Mouse (Mus musculus) heart, embryonic 12.5 days (tissue): ENCODE data around the gene Gm17087. TPM values are rescaled to one million over a fixed set of nuclear protein-coding genes. Genes with fewer than 3 reads are reported as not detected.

Experiments used
- ATAC-seq: fragments of 200-750 bp; cut with Nextera tagmentation; 2 replicates; pipeline ENCODE4 v1.8.0; 2017; ENCODE audit warnings: moderate TSS enrichment, moderate library complexity; ENCODE audit not compliant: insufficient number of reproducible peaks, low FRiP score
- H3K27ac ChIP-seq: fragments of 300-500 bp; sonication (generic); 2 replicates; pipeline ENCODE4 v1.5.1; 2016; ENCODE audit warnings: mild to moderate bottlenecking, moderate library complexity; ENCODE audit not compliant: poor library complexity, severe bottlenecking
- H3K27me3 ChIP-seq: fragments of 300-500 bp; sonication (generic); replicated peaks from 2 replicates; pipeline ENCODE4 v1.6.1; 2016; ENCODE audit warnings: mild to moderate bottlenecking, moderate library complexity
- H3K36me3 ChIP-seq: fragments of 300-500 bp; sonication (generic); 2 replicates; pipeline ENCODE4 v1.6.1; 2016; ENCODE audit warnings: mild to moderate bottlenecking, moderate library complexity
- H3K4me1 ChIP-seq: fragments of 300-500 bp; sonication (generic); replicated peaks from 2 replicates; pipeline ENCODE4 v1.6.1; 2016; ENCODE audit warnings: mild to moderate bottlenecking
- H3K4me2 ChIP-seq: fragments of 300-500 bp; sonication (generic); 2 replicates; pipeline ENCODE4 v1.6.1; 2016; ENCODE audit warnings: mild to moderate bottlenecking, moderate library complexity
- H3K4me3 ChIP-seq: fragments of 300-500 bp; sonication (generic); 2 replicates; pipeline ENCODE4 v1.5.1; 2016; ENCODE audit warnings: mild to moderate bottlenecking
- H3K9ac ChIP-seq: fragments of 300-500 bp; sonication (generic); 2 replicates; pipeline ENCODE4 v1.6.1; 2016; ENCODE audit warnings: mild to moderate bottlenecking, moderate library complexity
- H3K9me3 ChIP-seq: fragments of 300-500 bp; sonication (generic); replicated peaks from 2 replicates; pipeline ENCODE4 v1.6.1; 2016; ENCODE audit warnings: mild to moderate bottlenecking, moderate library complexity
- WGBS: fragments of 180-500 bp; shearing (Covaris S2); methylation state at CpG from one replicate; pipeline ENCODE4 v1.1.7; 2016; 5-methylcytosine and 5-hydroxymethylcytosine counted together
- polyA plus RNA-seq: library from polyadenylated mRNA; unstranded; fragments of >200 nt; fragmentation: Nextera tagmentation; extraction: Ambion mirVana; gene quantifications from 2 replicates; pipeline ENCODE4 v1.2.1, GENCODE M21; 2016

The Gm17087 gene
- polyA plus RNA-seq, 1 experiment from 2014 or later: not detected

DNA sequence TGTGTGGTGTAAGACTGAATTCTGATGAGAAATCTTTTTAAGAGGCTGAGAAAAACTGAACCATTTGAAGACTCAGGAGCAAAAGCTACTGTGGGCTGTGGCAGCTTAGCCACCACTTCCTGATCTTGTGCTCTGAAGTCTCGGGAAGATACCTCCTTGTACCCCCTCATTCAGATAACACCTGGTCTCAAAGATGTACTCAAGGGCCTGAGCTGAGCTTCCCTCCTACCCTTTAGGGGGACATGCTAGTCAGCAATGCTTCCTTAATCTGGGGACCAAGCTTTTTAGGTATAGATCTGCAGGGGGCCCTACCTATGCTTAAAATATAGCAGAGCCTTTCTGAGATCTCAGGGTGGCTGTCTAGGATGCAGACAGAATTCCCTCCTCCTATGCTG lies 3.9 kb downstream of the Gm17087 start:
- no peak overlapping the region for H3K9ac ChIP-seq
- peaks cover 3% of the 10 kb centered on the region for H3K27me3 ChIP-seq
- no peak overlapping the region for H3K4me3 ChIP-seq
- H3K36me3 ChIP-seq: no peaks in the 10 kb centered on the region
- ATAC-seq: no peak
- H3K4me2 ChIP-seq: no peak overlapping the region
- H3K4me1 ChIP-seq: no peaks in the 10 kb centered on the region
- WGBS: 48% methylated on average over 1 of the region's 1 CpGs
- H3K27ac ChIP-seq: no peak overlapping the region
- no peaks in the 10 kb centered on the region for H3K9me3 ChIP-seq

DNA sequence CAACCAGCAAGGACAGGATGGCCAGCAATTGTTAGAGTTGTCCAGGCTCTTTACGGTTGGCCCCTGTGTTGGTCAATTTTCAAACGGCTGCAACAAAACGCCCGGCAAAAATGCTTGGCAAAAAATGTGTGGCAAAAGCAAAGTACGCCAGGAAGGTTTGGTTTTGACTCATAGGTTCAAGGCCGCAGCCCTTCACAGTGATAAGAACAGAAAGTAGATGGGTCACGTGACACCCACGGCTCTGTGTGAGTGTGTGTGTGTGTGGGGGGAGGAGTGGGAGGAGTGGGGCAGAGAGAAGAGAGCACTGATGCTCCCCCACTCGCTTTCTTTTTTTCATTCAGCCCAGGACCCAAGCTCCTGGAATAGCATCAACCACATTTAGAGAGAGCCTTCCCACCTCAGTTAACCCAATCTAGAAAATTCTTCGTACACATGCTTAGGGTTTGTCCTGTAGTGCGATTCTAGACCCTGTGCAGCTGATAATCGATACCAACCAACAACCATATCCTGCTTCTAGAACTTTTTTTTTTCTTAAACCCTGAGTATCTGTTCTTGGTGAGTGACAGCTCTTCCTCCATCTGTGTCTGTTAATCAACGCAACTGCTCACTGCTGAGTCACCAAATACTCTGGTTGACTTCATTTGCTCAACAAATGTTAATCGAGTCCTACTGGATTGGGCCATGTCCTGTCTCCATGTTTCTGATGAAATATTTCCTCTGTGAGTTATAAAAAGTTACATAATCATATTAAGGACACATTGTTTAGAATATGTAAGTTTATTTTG lies 4.5 kb downstream of the Gm17087 start:
- ATAC-seq: no peak
- 75% methylated on average over 14 of the region's 14 CpGs for WGBS

DNA sequence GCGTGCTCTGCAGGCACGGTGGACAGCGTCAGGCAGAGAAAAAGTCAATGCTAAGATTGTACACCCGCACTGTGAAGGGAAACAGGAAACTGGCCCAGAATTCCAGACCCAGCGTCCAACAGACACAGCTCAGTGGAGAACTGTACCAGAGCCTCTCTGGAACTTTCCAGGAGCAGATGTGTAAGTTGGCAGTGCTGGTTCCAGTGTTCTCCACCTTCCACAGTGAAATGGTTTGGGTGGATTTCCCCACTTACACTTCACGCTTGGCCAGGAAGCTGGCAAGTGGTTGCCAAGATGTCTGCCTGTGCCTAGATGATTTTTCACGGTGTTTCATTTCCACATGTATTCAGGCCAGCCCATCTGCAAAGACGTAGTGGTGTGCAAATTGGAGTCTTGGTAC lies 8.8 kb downstream of the Gm17087 start:
- ATAC-seq: no peak
- Histone ChIP-seq H3K4me3 (no peak overlapping the region), H3K9ac (no peak overlapping the region)

More for the DNA sequence above, 4.5 kb downstream of the Gm17087 start:
- Histone ChIP-seq H3K4me1 (no peaks in the 10 kb centered on the region), H3K9me3 (no peaks in the 10 kb centered on the region), H3K36me3 (no peaks in the 10 kb centered on the region), H3K4me3 (no peak overlapping the region), H3K27ac (no peak overlapping the region), H3K9ac (no peak overlapping the region), H3K4me2 (no peak overlapping the region), H3K27me3 (peaks cover 3% of the 10 kb centered on the region)

DNA sequence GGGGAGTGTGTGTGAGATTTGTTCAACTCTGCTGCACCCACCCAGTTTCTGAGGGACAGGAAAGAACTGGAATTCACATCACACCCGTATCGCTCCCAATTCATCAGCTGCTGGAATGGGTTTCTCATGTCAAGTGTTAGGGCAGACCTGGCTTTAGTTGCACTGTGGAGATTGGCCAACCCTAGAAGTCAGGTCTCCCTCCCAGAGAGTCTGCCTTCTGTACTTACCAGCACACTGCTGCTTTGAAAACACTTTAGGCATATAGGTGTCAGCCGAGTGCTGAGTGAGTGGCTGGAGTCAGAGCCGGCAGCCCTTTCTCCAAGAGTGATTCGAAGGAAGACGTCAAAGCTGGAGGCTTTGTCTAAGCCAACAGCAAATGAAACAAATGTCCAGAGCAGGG lies 10.5 kb downstream of the Gm17087 start:
- Histone ChIP-seq H3K27ac (peak overlapping the region; percentile 29; the same call in 1 of the 2 replicates), H3K27me3 (no peaks in the 10 kb centered on the region), H3K9me3 (peaks cover 5% of the 10 kb centered on the region; the same call in 1 of the 2 replicates), H3K4me3 (no peak overlapping the region), H3K36me3 (no peaks in the 10 kb centered on the region), H3K4me2 (peak overlapping the region; percentile 4; the same call in 1 of the 2 replicates), H3K9ac (no peak overlapping the region), H3K4me1 (peaks cover 33% of the 10 kb centered on the region)
- 39% methylated on average over 6 of the region's 6 CpGs for WGBS
- no peak for ATAC-seq

More for the DNA sequence above, 8.8 kb downstream of the Gm17087 start:
- Histone ChIP-seq H3K27me3 (no peaks in the 10 kb centered on the region), H3K4me2 (no peak overlapping the region), H3K27ac (no peak overlapping the region), H3K9me3 (peaks cover 5% of the 10 kb centered on the region; the same call in 1 of the 2 replicates), H3K36me3 (no peaks in the 10 kb centered on the region), H3K4me1 (peaks cover 22% of the 10 kb centered on the region)
- 68% methylated on average over 8 of the region's 8 CpGs for WGBS

DNA sequence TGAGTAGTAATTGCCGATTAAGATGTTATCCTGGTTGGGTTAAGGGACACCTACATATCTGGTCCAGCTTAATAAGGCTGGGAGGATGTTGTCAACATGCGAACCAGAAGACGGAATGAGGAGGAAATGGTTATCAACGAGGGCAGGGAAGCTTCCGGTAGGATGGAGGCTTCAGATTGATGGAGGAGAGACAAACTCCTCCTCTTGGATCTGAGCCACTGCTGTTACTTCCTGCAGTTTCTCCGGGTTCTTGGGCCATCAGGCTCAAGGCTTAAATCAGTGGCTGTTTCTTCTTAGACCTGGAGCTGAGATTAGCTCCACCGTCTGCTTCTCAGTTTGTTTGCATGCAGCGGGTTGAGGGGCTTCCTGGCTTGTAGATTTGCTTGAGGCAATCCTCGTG lies 11.0 kb downstream of the Gm17087 start:
- peaks cover 5% of the 10 kb centered on the region; the same call in 1 of the 2 replicates for H3K9me3 ChIP-seq
- peak overlapping the region; percentile 29; the same call in 1 of the 2 replicates for H3K27ac ChIP-seq
- peak overlapping the region; percentile 4; the same call in 1 of the 2 replicates for H3K4me2 ChIP-seq
- no peak overlapping the region for H3K9ac ChIP-seq
- H3K27me3 ChIP-seq: 0 out of 2 replicates have a peak, but pooled peaks cover 4% of the 10 kb centered on the region
- H3K36me3 ChIP-seq: no peaks in the 10 kb centered on the region
- WGBS: 49% methylated on average over 9 of the region's 9 CpGs
- H3K4me1 ChIP-seq: peaks cover 33% of the 10 kb centered on the region
- no peak overlapping the region for H3K4me3 ChIP-seq
- ATAC-seq: no peak

DNA sequence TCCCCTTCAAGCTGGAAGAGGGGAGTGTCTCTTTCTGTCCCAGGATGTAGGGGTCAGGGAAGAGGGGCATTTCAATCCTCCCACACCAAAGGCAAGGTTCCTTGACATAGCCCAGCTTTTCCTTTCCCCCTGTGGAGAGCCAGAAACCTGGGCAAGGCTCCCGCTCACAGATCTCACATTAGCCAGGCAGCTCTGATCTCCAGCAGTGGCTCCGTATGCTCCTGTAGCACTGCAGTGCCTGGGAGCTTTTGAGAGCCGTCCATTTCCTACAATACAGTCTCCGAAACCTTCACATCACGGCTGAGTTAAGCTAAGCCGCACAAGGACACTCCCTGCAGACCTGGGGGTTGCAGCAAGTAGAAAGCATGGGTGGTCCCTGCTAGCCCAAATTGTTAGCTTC lies 12.5 kb downstream of the Gm17087 start:
- no peak overlapping the region for H3K4me3 ChIP-seq
- no peak overlapping the region for H3K27ac ChIP-seq
- no peak overlapping the region for H3K4me2 ChIP-seq
- WGBS: 83% methylated on average over 6 of the region's 6 CpGs
- H3K9ac ChIP-seq: no peak overlapping the region
- no peak for ATAC-seq
- peaks cover 5% of the 10 kb centered on the region; the same call in 1 of the 2 replicates for H3K9me3 ChIP-seq
- H3K36me3 ChIP-seq: no peaks in the 10 kb centered on the region
- H3K4me1 ChIP-seq: peaks cover 33% of the 10 kb centered on the region
- H3K27me3 ChIP-seq: 0 out of 2 replicates have a peak, but pooled peaks cover 9% of the 10 kb centered on the region

DNA sequence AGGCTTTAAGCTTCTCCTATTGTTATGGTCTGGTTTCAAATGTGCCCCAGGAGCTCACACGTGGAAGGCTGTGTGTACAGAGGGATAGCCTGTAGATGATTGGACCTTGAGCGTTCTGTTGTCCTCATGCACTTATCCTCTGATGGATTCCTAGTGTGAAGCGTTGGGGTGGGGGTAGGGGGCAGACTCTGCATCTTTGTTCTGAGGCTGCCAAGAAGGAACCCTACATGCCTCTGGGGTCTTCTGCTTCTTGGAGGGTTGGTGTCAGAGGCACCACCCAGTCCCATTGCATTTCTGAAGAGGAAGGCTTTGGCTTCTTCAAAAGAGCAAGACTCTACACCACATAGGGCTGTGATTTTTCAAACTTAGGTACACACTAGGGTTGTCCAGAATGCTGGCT lies 13.1 kb downstream of the Gm17087 start:
- Histone ChIP-seq H3K9me3 (peaks cover 5% of the 10 kb centered on the region; the same call in 1 of the 2 replicates), H3K4me1 (peaks cover 33% of the 10 kb centered on the region), H3K4me3 (no peak overlapping the region), H3K27ac (no peak overlapping the region), H3K9ac (no peak overlapping the region), H3K4me2 (no peak overlapping the region), H3K36me3 (no peaks in the 10 kb centered on the region), H3K27me3 (0 out of 2 replicates have a peak, but pooled peaks cover 11% of the 10 kb centered on the region)
- ATAC-seq: no peak
- 82% methylated on average over 3 of the region's 3 CpGs for WGBS

DNA sequence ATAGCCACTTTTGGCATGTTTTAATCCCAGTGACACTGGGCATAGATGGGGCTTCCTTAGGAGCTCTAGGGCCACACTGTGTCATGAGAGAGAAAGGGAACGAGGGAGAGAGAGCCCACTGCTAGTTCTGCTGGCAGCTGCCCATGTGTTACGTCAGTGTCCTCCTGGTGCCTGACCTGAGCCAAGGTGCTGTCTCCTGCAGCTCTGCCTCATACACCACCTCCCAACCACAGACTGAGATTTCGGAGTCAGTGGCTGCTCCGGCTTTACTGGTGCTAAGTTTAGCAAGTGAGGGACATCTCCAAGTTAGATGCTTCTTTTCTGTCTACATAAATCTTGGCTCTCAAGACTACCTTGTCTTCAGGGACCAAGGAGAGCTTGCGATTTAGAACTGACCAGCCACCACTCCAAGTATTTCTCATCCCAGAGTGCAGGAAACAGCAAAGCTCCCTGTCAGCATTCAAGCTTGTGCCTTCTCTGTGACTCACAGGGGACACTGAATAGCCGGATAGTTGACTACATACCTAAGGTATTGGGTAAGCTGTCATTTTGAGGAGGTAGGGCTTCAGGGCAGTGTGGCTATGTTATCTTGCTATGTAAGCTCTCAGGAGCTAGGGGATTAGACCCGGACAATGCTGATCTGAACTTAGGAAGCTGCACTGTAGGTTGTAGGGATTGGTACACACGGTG lies 14.3 kb downstream of the Gm17087 start:
- 35% methylated on average over 8 of the region's 8 CpGs for WGBS
- peak overlapping the region; percentile 40 for H3K4me2 ChIP-seq
- peaks cover 33% of the 10 kb centered on the region for H3K4me1 ChIP-seq
- H3K27me3 ChIP-seq: 0 out of 2 replicates have a peak, but pooled peaks cover 11% of the 10 kb centered on the region
- peak overlapping the region; percentile 18; the same call in 1 of the 2 replicates for H3K9ac ChIP-seq
- no peaks in the 10 kb centered on the region for H3K36me3 ChIP-seq
- peaks cover 5% of the 10 kb centered on the region; the same call in 1 of the 2 replicates for H3K9me3 ChIP-seq
- no peak overlapping the region for H3K4me3 ChIP-seq
- ATAC-seq: peak; percentile 36; the same call in 1 of the 2 replicates
- H3K27ac ChIP-seq: peak overlapping the region; percentile 60

DNA sequence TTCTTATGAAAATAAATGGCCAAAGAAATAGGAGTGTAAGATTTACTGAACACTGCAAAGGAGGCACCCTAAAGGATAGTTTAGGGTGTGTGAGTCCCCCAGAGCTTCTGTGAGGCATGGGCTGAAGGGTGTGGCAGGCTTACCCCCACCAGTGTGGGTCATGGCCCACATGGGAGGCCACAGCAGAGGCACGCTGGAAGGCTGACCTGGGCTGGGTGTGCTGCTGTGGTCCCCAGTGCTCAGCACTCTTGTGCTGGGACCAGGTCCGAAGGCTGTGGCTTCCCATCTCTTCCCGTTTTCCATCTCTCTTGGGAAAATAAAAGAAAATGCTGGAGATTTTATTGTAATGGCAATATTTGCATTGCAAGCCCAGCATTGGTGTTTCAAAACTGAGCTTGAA lies 15.1 kb downstream of the Gm17087 start:
- no peak overlapping the region for H3K27ac ChIP-seq
- ATAC-seq: no peak
- no peak overlapping the region for H3K9ac ChIP-seq
- H3K4me1 ChIP-seq: peaks cover 29% of the 10 kb centered on the region
- H3K9me3 ChIP-seq: peaks cover 5% of the 10 kb centered on the region; the same call in 1 of the 2 replicates
- no peak overlapping the region for H3K4me2 ChIP-seq
- H3K4me3 ChIP-seq: no peak overlapping the region
- 0 out of 2 replicates have a peak, but pooled peaks cover 11% of the 10 kb centered on the region for H3K27me3 ChIP-seq
- no peaks in the 10 kb centered on the region for H3K36me3 ChIP-seq
- 64% methylated on average over 3 of the region's 3 CpGs for WGBS

DNA sequence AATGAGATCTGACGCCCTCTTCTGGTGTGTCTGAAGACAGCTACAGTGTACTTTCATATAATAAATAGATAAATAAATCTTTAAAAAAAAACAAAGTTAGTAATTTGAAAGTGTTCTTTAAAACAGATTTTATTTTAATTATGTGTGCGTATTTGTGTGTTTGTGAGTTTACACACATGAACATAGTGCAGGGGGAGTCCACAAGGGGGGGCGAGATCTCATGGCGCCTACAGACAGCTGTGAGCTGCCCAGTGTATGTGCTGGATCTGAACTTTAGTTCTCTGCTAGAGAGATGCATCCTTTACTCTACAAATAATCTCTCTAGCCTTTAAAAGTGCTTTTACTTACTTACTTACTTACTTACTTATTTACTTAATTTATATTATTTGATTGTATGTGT lies 18.0 kb downstream of the Gm17087 start:
- no peak overlapping the region for H3K4me2 ChIP-seq
- H3K4me1 ChIP-seq: peaks cover 18% of the 10 kb centered on the region
- no peaks in the 10 kb centered on the region for H3K36me3 ChIP-seq
- no peak for ATAC-seq
- H3K9me3 ChIP-seq: no peaks in the 10 kb centered on the region
- H3K9ac ChIP-seq: no peak overlapping the region
- 0 out of 2 replicates have a peak, but pooled peaks cover 14% of the 10 kb centered on the region for H3K27me3 ChIP-seq
- WGBS: 76% methylated on average over 4 of the region's 4 CpGs
- no peak overlapping the region for H3K27ac ChIP-seq
- no peak overlapping the region for H3K4me3 ChIP-seq

DNA sequence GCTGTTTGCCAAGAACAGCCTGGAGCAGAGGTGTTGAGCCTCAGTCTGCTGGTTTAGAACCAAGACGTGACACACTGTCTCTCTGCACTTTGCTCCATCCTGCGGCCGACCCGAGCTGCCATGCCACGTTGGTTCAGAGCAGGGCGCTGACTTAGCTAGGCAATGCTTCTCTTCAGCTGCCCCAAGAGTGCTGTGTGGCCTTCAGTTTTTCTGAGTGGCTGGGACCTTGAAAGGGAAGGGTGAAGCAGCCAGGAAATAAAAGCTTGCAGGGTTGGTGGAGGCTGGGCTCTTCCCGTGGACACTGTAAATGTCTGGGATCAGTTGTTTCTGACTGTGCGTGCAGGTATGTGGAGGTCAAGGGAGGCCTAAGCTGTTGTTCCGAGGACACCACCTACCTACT lies 20.4 kb downstream of the Gm17087 start:
- Histone ChIP-seq H3K4me2 (no peak overlapping the region), H3K36me3 (no peaks in the 10 kb centered on the region), H3K4me1 (no peaks in the 10 kb centered on the region), H3K4me3 (no peak overlapping the region), H3K27ac (no peak overlapping the region), H3K9ac (no peak overlapping the region), H3K27me3 (0 out of 2 replicates have a peak, but pooled peaks cover 14% of the 10 kb centered on the region), H3K9me3 (no peaks in the 10 kb centered on the region)
- WGBS: 83% methylated on average over 9 of the region's 9 CpGs
- no peak for ATAC-seq
